Mouse (Mus musculus) heart, postnatal 14 days (tissue): ENCODE results near the gene Apobec2. TPM values are rescaled to one million over a fixed set of nuclear protein-coding genes. Genes with fewer than 3 reads are reported as not detected.

ENCODE experiments used
- total RNA-seq, 2 experiments: library from RNA; stranded (reverse); gene quantifications; 2 replicates each; pipeline ENCODE4 v1.2.3; 2021

Gene Apobec2
- total RNA-seq, 2 experiments from 2014 or later: 243 TPM

Other genes starting within 250 kb of the Apobec2 start
- gene Trem1, start 200.2 kb downstream of the Apobec2 start, total RNA-seq: under 1 TPM; 0.10 to 0.15 TPM
- not detected for gene Trem3, start 185.2 kb downstream of the Apobec2 start, total RNA-seq
- under 1 TPM in 1 of 2 experiments, not detected in 1; 0.29 TPM for gene Treml4, start 168.6 kb downstream of the Apobec2 start, total RNA-seq
- gene Treml2, start 133.4 kb downstream of the Apobec2 start, total RNA-seq: under 1 TPM; 0.53 to 1.00 TPM
- under 1 TPM; 0.10 to 0.20 TPM for gene B430306N03Rik, start 116.8 kb downstream of the Apobec2 start, total RNA-seq
- gene Trem2, start 86.5 kb downstream of the Apobec2 start, total RNA-seq: 1 to 10 TPM; 1.9 to 2.5 TPM
- gene Treml1, start 73.0 kb downstream of the Apobec2 start, total RNA-seq: under 1 TPM; 0.22 to 0.29 TPM
- 10 to 100 TPM; 24.3 to 26.5 TPM for gene Nfya, start 23.0 kb downstream of the Apobec2 start, total RNA-seq
- gene Oard1, start 22.9 kb downstream of the Apobec2 start, total RNA-seq: 10 to 100 TPM; 10.7 to 12.9 TPM
- gene Tspo2, start 18.6 kb upstream of the Apobec2 start, total RNA-seq: 1 to 10 TPM in 1 of 2 experiments, under 1 TPM in 1; 0.96 to 1.8 TPM
- gene Unc5cl, start 22.0 kb upstream of the Apobec2 start, total RNA-seq: under 1 TPM; 0.17 to 0.83 TPM